Mouse (Mus musculus): ENCODE data around the gene Fam92b.

The Fam92b gene

GRCm38 (mm10) chr8:120177318-120178123, at the start of gene Fam92b:
TSS of gene Fam92b (minus strand) at chr8:120177466.
- DNase-seq (ENCODE audit: low spot score in 2 of 2), result peak; percentile 72 to 75

GRCm38 (mm10) chr8:120225421-120226151, 48.3 kb upstream of the Fam92b start:
- peak in 1 of 2 experiments; percentile 68 for DNase-seq (ENCODE audit: low spot score in 2 of 2)

- DNase-seq (ENCODE audit: low spot score in 2 of 2), result no peak
Measured at GRCm38 (mm10) chr8:120224521-120225420, 47.5 kb upstream of the Fam92b start.

GRCm38 (mm10) chr8:120222548-120222947, 45.3 kb upstream of the Fam92b start:
- no peak for DNase-seq (ENCODE audit: low spot score in 2 of 2)

- DNase-seq (ENCODE audit: low spot score in 2 of 2), result no peak
Measured at GRCm38 (mm10) chr8:120216855-120217830, 39.9 kb upstream of the Fam92b start.

- DNase-seq (ENCODE audit: low spot score in 2 of 2), result no peak
Measured at GRCm38 (mm10) chr8:120215416-120216141, 38.3 kb upstream of the Fam92b start.

- no peak for DNase-seq (ENCODE audit: low spot score in 2 of 2)
Measured at GRCm38 (mm10) chr8:120213939-120214338, 36.7 kb upstream of the Fam92b start.

- no peak for DNase-seq (ENCODE audit: low spot score in 2 of 2)
Measured at GRCm38 (mm10) chr8:120213229-120213628, 36.0 kb upstream of the Fam92b start.

GRCm38 (mm10) chr8:120212596-120212995, 35.3 kb upstream of the Fam92b start:
- DNase-seq (ENCODE audit: low spot score in 2 of 2), result no peak

GRCm38 (mm10) chr8:120211345-120211744, 34.1 kb upstream of the Fam92b start:
- no peak for DNase-seq (ENCODE audit: low spot score in 2 of 2)

GRCm38 (mm10) chr8:120208113-120208512, 30.8 kb upstream of the Fam92b start:
- no peak for DNase-seq (ENCODE audit: low spot score in 2 of 2)

- DNase-seq (ENCODE audit: low spot score in 2 of 2), result no peak
Measured at GRCm38 (mm10) chr8:120207364-120207763, 30.1 kb upstream of the Fam92b start.

- no peak for DNase-seq (ENCODE audit: low spot score in 2 of 2)
Measured at GRCm38 (mm10) chr8:120205916-120206315, 28.6 kb upstream of the Fam92b start.

GRCm38 (mm10) chr8:120204736-120205360, 27.6 kb upstream of the Fam92b start:
- no peak for DNase-seq (ENCODE audit: low spot score in 2 of 2)

- DNase-seq (ENCODE audit: low spot score in 2 of 2), result no peak
Measured at GRCm38 (mm10) chr8:120202546-120202945, 25.3 kb upstream of the Fam92b start.

GRCm38 (mm10) chr8:120201351-120201750, 24.1 kb upstream of the Fam92b start:
- DNase-seq (ENCODE audit: low spot score in 2 of 2), result no peak

- DNase-seq (ENCODE audit: low spot score in 2 of 2), result no peak
Measured at GRCm38 (mm10) chr8:120192118-120192517, 14.9 kb upstream of the Fam92b start.

- no peak for DNase-seq (ENCODE audit: low spot score in 2 of 2)
Measured at GRCm38 (mm10) chr8:120191633-120192032, 14.4 kb upstream of the Fam92b start.

GRCm38 (mm10) chr8:120190810-120191413, 13.6 kb upstream of the Fam92b start:
- peak; percentile 76 to 82 for DNase-seq (ENCODE audit: low spot score in 2 of 2)
